Mouse (Mus musculus): ENCODE data around the gene Grin2c.

GRCm38 (mm10) chr11:115278176-115278575 lies 11.1 kb upstream of the Grin2c start:
- TF ChIP-seq CTCF (IDR thresholded peaks at IDR 0.05; ENCODE audit: insufficient read depth, low read length) (no peak), POLR2A (IDR thresholded peaks at IDR 0.05; ENCODE audit: borderline replicate concordance, extremely low read depth, low read depth, low read length) (no peak)
